Mouse (Mus musculus): ENCODE results near the gene Mettl2.

Gene Mettl2

DNA sequence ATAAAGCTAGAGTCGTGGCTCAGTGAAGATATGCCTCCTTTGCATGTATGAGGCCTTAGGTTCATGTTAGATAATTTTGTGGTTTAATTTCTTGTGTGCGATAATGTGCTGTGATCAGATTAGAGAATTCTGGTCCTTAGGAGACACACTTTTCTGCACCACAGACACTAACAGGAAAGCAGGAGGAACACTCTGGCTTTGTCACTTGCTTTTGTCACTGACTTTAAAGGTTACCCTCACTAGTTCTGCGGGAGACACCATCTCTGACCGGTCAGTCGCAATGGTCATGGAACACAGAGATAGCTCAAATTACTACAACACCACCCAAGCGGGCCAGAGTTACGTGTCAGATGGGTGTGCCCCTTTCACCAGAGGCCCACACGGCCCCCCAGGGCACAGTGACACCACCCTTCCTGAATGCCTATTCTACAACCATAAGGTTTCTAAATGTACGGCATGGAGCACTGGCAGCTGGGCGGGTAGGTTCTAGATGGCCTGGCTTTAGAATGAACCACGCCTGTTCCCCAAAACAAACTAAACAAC lies 26.2 kb downstream of the Mettl2 start:
- DNase-seq (ENCODE audit: low spot score in 2 of 2) = no peak

DNA sequence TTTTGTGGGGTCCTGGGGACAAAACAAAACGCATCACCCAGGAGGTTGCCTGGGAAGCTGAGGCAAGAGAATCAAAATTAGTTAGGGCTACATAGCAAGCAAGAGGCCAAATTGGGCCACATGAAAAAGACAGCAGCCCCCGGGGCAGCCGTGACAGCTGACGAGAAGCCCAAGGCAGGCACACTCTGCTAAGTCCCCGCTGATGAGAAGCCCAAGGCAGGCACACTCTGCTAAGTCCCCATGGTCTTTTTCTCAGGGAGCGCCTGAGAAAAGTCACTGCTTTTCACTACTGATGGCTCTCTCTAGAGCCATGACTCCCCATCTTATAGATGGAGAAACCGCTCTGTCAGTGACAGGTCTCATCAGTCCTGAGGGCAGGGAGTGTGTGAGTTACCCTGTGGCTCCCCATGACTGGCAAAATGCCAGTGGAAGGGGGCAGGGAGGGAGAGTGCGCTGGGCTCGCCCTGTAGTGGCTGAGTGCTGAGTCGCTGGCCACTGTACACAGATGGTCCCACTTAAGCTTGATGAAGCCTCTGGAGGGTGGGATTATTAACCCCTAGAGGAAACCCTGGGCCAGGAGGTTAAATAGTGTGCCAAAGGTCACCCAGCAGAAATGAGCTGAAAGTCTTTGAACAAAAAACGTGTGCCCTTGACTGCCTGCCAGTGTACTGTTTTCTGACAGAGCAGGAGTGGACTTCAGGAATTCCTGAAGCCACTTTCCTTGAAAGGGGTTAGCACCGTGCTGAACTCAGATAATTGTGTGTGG lies 27.0 kb downstream of the Mettl2 start:
- peak in 1 of 2 experiments; percentile 22 for DNase-seq (ENCODE audit: low spot score in 2 of 2)

DNA sequence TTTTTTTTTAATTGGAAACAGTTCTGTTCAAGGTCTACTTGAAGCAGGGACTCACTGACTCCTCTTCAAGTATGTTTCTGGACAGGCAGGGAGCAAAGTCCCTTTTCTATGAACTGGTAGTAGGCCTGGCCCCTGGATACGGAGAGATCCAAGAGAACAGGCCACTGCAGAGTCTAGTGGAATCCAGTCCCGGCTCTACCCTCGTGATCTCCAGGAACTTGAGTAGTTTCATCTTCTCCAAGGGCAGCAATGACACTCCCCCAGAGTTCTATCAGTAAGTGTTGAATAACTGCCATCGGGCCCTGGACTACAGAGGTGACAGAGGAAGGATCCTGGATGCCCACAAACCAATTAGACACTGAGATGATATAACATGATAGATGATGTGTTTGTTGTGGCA lies 29.7 kb downstream of the Mettl2 start:
- DNase-seq (ENCODE audit: low spot score in 2 of 2) = no peak

DNA sequence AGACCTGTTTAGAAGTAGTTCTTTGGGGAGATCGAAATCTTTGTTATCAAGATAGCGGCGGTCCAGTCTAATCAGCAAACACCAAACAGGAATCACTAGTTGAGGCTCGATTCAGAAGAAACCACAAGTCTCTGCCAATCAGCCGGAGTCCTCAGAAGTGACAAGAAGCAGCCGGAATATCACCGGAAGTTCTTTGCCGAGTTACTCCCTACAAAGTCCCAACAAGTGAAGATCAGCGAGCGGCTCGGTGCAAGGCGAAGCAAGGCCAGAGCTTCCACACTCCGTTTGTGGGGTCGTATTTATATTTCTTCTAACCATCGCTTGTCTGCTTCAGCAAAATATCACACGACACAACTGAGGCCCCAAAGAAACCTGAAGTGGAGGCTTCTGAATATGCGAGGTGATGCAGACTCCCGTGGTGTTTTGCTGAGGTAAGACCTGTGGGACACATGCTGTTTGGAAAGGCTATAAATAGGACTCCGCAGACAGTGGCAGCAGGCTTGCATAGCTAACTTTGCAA lies 30.6 kb downstream of the Mettl2 start:
- no peak for DNase-seq (ENCODE audit: low spot score in 2 of 2)

DNA sequence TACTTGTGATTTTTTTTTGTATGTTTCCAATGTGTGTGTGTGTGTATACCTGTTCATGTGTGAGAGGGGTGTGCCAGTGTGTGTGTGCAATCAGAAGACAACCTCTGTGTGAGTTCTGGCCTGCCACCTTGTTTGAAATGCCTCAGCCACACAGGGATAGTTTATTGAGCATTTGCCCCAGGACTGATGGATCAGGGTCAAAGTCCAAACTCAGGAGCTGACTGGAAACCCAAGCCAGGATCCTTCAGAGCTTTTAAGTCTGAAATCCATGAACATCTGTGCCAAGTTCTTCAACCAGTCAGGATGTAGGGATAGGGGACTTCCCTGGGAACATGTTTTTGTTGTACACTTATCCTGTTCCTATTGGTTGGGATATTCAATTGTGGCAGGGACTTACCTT lies 31.8 kb downstream of the Mettl2 start:
- no peak for DNase-seq (ENCODE audit: low spot score in 2 of 2)

- no peak for DNase-seq (ENCODE audit: low spot score in 2 of 2)
Measured at GRCm38 (mm10) chr11:105159673-105160360, 33.6 kb downstream of the Mettl2 start.

DNA sequence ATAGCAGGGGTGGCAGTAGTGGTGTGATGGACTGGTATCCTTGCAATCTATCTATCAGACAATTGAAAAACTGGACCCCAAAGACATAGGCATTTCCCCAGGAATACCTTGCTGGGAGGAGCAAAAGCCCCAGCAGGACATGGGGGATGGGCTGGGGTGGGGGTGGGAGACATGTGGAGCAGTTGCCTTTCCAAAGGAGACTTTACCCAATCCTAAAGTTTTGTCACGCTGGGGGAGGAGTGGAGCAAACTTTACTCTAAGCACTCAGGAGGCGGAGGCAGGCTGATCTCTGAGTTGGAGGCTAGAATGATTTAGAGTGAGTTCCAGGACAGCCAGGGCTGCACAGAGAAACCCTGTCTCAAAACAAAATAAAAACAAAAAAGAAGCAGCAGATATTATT lies 35.2 kb downstream of the Mettl2 start:
- no peak for DNase-seq (ENCODE audit: low spot score in 2 of 2)

- DNase-seq (ENCODE audit: low spot score in 2 of 2) = no peak
Measured at GRCm38 (mm10) chr11:105164516-105165510, 38.6 kb downstream of the Mettl2 start.

GRCm38 (mm10) chr11:105166780-105167179 lies 40.6 kb downstream of the Mettl2 start:
- no peak for DNase-seq (ENCODE audit: low spot score in 2 of 2)

DNA sequence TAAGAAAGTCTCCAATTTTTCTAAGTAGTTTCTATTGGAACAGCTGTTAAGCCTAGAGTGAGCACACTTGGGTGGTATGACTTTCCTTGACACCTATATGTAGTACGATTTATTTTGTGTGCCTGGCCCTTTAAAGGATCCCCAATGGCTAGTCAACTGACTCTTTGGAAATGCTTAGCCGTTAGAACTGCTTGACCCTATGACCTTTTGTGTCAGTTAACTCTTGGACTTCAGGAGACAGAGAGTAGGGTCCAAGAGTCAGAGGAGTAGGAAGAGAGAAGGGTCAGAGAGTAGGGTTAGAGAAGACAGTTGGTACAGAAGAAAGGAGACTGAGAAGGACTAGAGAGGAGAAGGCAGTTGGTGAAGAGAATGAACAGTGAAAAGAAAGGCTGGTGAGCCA lies 52.3 kb downstream of the Mettl2 start, which contains the start of gene Tlk2:
Gene Tlk2, plus strand, starts transcription at position 292 of the 400 bp plus-strand sequence.
- DNase-seq (ENCODE audit: low spot score in 2 of 2) = no peak

GRCm38 (mm10) chr11:105179523-105179922 lies 53.3 kb downstream of the Mettl2 start:
- DNase-seq (ENCODE audit: low spot score in 2 of 2) = no peak

DNA sequence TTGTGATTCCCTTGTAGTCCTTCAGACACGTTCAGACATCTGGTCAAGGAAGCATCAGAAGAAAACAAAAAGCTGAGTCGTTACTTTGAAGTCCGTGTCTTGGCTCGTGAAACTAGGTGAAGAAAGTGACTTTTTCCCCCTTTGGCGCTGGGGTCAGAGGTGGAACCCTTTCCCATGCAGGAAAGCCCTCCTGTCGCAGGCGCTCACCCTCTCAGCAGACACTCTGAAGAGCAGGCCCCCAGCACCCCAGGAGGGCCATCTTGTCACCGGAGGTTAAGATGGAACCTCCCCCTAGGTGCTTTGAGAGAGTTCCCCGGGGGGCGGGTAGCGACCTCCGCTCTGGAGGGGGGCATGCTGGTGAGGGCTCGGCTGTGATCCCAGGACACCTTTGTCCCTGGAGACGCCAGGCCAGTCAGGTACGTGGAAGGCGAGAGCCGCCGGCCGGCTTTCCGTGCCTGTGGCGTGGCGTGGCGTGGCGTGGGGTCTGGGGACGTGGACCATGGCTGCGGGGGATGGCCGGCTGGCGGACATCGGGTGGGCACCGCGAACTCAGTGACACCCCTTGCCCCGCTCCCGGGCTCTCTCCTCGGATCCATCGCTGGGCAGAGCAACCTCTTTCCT lies 54.4 kb downstream of the Mettl2 start:
- peak in 1 of 2 experiments; percentile 41 for DNase-seq (ENCODE audit: low spot score in 2 of 2)

- DNase-seq (ENCODE audit: low spot score in 2 of 2) = peak; percentile 88 to 94
Measured at GRCm38 (mm10) chr11:105181126-105181637, 55.0 kb downstream of the Mettl2 start.

DNA sequence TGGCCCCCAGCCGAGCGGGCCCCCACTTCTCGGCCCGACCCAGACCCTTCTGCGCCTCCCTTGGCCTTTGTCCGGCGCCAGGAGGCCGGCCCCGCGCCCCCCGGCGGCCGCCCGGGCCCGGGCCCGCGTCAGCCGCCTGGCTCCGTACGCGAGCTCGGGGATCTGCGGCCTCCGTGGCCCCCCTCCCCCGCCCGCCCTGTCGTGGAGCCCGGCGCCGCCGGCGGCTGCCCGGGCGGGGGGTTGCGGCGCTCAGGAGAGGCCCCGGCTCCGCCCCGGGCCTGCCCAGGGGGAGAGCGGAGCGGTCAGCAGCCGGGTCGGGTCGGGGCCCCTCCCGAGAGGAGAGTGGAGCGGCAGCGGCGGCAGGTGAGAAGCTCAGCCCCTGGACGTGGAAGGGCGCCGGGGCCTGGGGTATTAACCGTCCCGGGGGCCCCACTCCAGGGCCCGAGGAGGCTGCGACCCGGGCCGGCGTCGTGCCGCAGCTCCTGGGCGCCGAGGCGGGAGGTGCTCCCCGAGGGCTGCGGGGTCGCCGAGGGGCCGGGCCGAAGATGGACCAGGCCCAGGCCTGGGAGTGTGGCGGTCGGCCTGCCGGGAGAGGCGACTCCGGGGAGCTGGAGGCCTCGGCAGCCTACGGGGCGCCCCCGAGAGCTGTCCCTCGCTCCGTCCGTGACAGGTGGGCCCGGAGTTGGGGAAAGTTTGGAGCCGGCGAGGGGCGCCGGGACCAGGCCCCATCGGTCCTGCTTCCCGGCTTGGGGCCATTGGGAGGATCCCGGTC lies 55.6 kb downstream of the Mettl2 start:
- DNase-seq (ENCODE audit: low spot score in 2 of 2) = peak in 1 of 2 experiments; percentile 55

DNA sequence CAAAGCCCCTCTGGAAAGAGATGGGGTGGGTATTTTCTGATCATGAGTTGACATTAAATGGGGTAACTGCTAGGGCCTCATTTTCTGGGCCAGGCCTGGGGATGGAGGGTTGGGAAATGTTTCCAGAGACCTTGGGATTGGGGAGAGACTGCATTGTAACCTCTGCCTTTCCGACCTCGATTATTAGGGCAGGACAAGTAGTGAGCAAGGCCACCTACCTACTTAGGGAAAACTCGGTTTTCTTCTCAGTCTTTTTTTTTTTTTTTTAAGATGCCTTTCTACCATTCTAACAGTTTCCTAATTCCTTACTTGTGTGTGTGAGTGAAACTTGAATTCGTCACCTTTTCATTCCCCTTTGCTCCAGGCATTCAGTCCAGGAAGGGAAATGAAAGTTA lies 56.2 kb downstream of the Mettl2 start:
- no peak for DNase-seq (ENCODE audit: low spot score in 2 of 2)

DNA sequence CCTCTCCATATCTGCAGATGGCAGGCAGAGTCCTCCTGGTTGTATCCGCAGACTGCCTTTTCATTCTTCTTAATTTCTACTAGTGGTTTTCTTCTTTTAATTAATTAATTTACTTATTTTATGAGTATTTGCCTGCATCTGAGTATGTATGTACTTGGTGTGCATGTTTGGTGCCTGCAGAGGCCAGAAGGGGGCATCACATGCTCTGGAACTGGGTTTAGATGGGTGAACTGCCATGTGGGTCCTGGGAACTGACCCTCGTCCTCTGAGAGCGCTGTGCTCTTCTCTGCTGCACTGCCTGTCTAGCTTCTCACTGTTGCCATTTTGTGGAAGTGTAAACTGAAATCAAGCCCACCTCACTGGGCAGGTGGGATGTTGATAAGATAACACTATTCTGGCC lies 58.5 kb downstream of the Mettl2 start:
- DNase-seq (ENCODE audit: low spot score in 2 of 2) = no peak

Measured in cerebellum, postnatal 4 days (tissue).